Mouse (Mus musculus) liver, embryonic 16.5 days (tissue): ENCODE data around the gene Dnah14. TPM values are rescaled to one million over a fixed set of nuclear protein-coding genes. Genes with fewer than 3 reads are reported as not detected.

Experiments
- ATAC-seq: fragments of 200-750 bp; cut with Nextera tagmentation; 2 replicates; pipeline ENCODE4 v1.8.0; 2017; ENCODE audit warnings: low read depth, mild to moderate bottlenecking, moderate number of reproducible peaks, moderate library complexity
- H3K27ac ChIP-seq: fragments of 300-500 bp; sonication (generic); 2 replicates; pipeline ENCODE4 v1.5.1; 2014; ENCODE audit warnings: mild to moderate bottlenecking, low read length
- H3K27me3 ChIP-seq: fragments of 300-500 bp; sonication (generic); 2 replicates; pipeline ENCODE4 v1.6.1; 2014; ENCODE audit warnings: low read depth, low read length, mixed read lengths; ENCODE audit not compliant: control insufficient read depth, insufficient read depth
- H3K36me3 ChIP-seq: fragments of 300-500 bp; sonication (generic); 2 replicates; pipeline ENCODE4 v1.6.1; 2014; ENCODE audit warnings: mild to moderate bottlenecking; ENCODE audit not compliant: control insufficient read depth, insufficient read depth
- H3K4me1 ChIP-seq: fragments of 300-500 bp; sonication (generic); 2 replicates; pipeline ENCODE4 v1.6.1; 2014; ENCODE audit warnings: low read depth, low read length, mixed read lengths; ENCODE audit not compliant: control insufficient read depth
- H3K4me2 ChIP-seq: fragments of 300-500 bp; sonication (generic); 2 replicates; pipeline ENCODE4 v1.6.1; 2014; ENCODE audit warnings: low read depth, low read length, mixed read lengths
- H3K4me3 ChIP-seq: fragments of 300-500 bp; sonication (generic); 2 replicates; pipeline ENCODE4 v1.5.1; 2014; ENCODE audit warnings: low read depth, mild to moderate bottlenecking, low read length
- H3K9ac ChIP-seq: fragments of 300-500 bp; sonication (generic); 2 replicates; pipeline ENCODE4 v1.6.1; 2014; ENCODE audit warnings: low read depth, low read length
- H3K9me3 ChIP-seq: fragments of 300-500 bp; sonication (generic); replicated peaks from 2 replicates; pipeline ENCODE4 v1.6.1; 2016; ENCODE audit warnings: low read length; ENCODE audit not compliant: control insufficient read depth
- WGBS: fragments of 180-500 bp; shearing (Covaris S2); extraction: QIAGEN DNeasy Blood & Tissue Kit; methylation state at CpG from one replicate; pipeline ENCODE4 v1.1.7; 2014; ENCODE audit not compliant: insufficient replicate concordance; 5-methylcytosine and 5-hydroxymethylcytosine counted together
- polyA plus RNA-seq: library from polyadenylated mRNA; unstranded; fragments of >200 nt; fragmentation: Nextera tagmentation; extraction: Ambion mirVana; gene quantifications from 2 replicates; pipeline ENCODE4 v1.2.1, GENCODE M21; 2015

The Dnah14 gene
- polyA plus RNA-seq, result 2.3 and 2.5 TPM in 2 replicates

DNA sequence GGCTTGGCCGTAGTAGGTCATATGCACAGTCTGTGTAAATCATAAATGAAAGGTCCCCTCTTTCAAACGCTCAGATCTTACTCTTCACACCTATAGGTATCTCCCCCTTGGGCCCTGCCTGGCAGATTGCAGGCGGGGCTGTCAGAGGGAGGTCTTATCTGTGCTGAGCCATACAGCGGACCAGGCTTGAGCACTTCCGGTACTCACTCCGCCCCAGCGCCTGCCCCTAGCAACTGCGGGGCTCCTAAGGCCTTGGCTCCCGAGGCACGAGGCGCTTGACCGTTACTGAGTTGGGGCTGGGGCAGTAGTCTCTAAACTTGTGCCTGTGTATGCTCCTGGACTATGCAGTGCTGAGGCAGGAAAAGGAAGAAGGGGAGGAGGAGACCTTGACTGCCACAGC, at the start of gene Dnah14:
TSS of gene Dnah14 (plus strand) at position 238 of the 400 bp plus-strand sequence.
- Histone ChIP-seq H3K4me3 (no peak within 1 kb of the TSS), H3K9ac (no peak within 1 kb of the TSS), H3K27me3 (no peaks in the 10 kb centered on the region), H3K4me1 (no peaks in the 10 kb centered on the region), H3K27ac (no peak within 1 kb of the TSS), H3K9me3 (no peaks in the 10 kb centered on the region), H3K36me3 (no peaks in the 10 kb centered on the region), H3K4me2 (no peak within 1 kb of the TSS)
- WGBS, result 38% methylated on average over 12 of the region's 12 CpGs
- 0 out of 2 replicates have a peak, but pooled peaks have one; percentile 13 for ATAC-seq

GRCm38 (mm10) chr1:181529368-181529767, 47.0 kb upstream of the Dnah14 start:
- Histone ChIP-seq H3K27ac (no peak overlapping the region), H3K9ac (no peak overlapping the region), H3K27me3 (no peaks in the 10 kb centered on the region), H3K9me3 (no peaks in the 10 kb centered on the region), H3K4me3 (no peak overlapping the region), H3K36me3 (no peaks in the 10 kb centered on the region), H3K4me1 (no peaks in the 10 kb centered on the region), H3K4me2 (no peak overlapping the region)
- WGBS, result 61% methylated on average over 4 of the region's 4 CpGs
- no peak for ATAC-seq

GRCm38 (mm10) chr1:181535165-181535873, 41.0 kb upstream of the Dnah14 start:
- H3K27ac ChIP-seq, result no peak overlapping the region

GRCm38 (mm10) chr1:181537627-181538525, 38.5 kb upstream of the Dnah14 start:
- no peak overlapping the region for H3K27ac ChIP-seq
- no peaks in the 10 kb centered on the region for H3K36me3 ChIP-seq
- H3K4me3 ChIP-seq, result no peak overlapping the region
- H3K9ac ChIP-seq, result no peak overlapping the region
- H3K27me3 ChIP-seq, result no peaks in the 10 kb centered on the region
- H3K9me3 ChIP-seq, result no peaks in the 10 kb centered on the region
- no peak overlapping the region for H3K4me2 ChIP-seq
- ATAC-seq, result no peak
- WGBS, result 77% methylated on average over 9 of the region's 9 CpGs
- H3K4me1 ChIP-seq, result no peaks in the 10 kb centered on the region

More at GRCm38 (mm10) chr1:181535165-181535873, 41.0 kb upstream of the Dnah14 start:
- Histone ChIP-seq H3K36me3 (no peaks in the 10 kb centered on the region), H3K4me3 (no peak overlapping the region), H3K4me1 (no peaks in the 10 kb centered on the region), H3K9ac (no peak overlapping the region), H3K9me3 (no peaks in the 10 kb centered on the region), H3K4me2 (no peak overlapping the region), H3K27me3 (no peaks in the 10 kb centered on the region)
- 46% methylated on average over 10 of the region's 10 CpGs for WGBS
- ATAC-seq, result no peak

GRCm38 (mm10) chr1:181539846-181540769, 36.3 kb upstream of the Dnah14 start:
- no peaks in the 10 kb centered on the region for H3K27me3 ChIP-seq
- no peak overlapping the region for H3K4me3 ChIP-seq
- H3K4me1 ChIP-seq, result no peaks in the 10 kb centered on the region
- H3K4me2 ChIP-seq, result no peak overlapping the region
- ATAC-seq, result no peak
- no peak overlapping the region for H3K9ac ChIP-seq
- no peaks in the 10 kb centered on the region for H3K36me3 ChIP-seq
- H3K9me3 ChIP-seq, result no peaks in the 10 kb centered on the region
- no peak overlapping the region for H3K27ac ChIP-seq
- 37% methylated on average over 22 of the region's 22 CpGs for WGBS

DNA sequence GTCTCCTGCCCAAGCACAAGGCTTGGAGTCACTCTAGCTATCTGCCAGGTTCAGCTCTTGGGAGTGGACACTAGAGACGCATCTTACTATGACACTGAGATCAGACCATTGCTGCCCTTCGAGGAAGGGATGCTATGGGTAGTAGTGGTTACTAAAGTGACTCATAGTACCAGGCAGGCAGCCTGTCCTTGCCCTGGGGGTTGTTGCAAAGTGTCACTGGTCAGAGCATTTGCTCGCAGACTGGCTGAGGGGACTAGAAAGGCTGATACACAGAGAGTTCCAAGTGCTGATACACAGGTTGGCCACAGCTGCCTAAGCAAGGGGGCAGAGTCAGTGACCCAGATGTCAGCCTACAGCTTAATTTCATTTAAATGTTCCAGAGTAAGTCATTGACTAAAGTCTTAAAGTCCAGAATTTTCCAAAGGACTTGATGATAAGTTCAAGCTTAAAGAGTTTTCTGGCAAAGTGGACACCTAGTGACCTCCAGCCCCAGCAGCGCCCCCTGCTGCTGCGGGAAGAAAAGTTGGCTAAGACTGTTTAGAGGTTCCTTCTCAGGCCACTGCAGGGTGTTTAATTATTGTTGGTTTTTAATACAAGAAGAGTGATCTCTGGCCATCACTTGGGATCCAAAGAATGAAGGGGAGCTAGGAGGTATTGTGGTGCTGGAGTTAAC, 32.5 kb upstream of the Dnah14 start:
- no peaks in the 10 kb centered on the region for H3K36me3 ChIP-seq
- no peaks in the 10 kb centered on the region for H3K27me3 ChIP-seq
- H3K27ac ChIP-seq, result no peak overlapping the region
- H3K9me3 ChIP-seq, result no peaks in the 10 kb centered on the region
- WGBS, result 53% methylated on average over 5 of the region's 5 CpGs
- H3K4me3 ChIP-seq, result no peak overlapping the region
- H3K4me1 ChIP-seq, result no peaks in the 10 kb centered on the region
- H3K4me2 ChIP-seq, result no peak overlapping the region
- ATAC-seq, result no peak
- H3K9ac ChIP-seq, result no peak overlapping the region

DNA sequence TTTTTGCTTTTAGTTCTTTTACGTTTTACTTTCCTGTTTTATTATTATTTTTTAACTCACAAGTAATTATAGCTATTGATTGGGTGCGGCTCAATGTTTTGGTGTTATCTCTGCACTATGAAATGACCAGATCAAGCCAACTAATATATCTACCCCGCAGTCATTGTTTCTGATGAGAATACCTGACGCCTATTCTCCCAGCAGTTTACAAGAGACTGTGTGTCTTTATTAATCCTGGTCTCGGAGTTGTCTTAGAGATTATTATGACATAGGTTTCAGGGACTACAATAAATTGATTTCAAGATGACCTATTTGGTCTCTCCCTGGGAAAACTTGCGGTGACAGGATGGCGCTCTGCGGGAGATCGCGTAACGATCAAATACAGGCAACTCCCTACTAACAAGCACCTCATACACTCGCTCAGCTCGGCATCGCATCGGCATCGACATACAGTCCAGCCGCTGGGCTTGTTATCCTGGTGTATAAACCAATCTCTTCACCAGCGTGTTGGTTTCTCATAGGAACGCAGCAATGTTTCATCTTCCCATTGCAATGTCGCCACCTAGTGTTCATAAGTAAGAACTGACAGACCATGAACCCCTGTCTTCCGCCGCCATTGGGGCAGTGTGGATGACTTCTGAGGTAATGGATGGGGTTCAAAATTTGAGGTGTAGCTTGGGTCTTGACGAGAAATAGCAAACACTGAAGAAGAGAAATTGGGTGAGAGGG, 31.2 kb upstream of the Dnah14 start:
- no peak overlapping the region for H3K4me2 ChIP-seq

GRCm38 (mm10) chr1:181549987-181550386, 26.4 kb upstream of the Dnah14 start:
- no peak for ATAC-seq
- no peaks in the 10 kb centered on the region for H3K27me3 ChIP-seq
- 72% methylated on average over 8 of the region's 8 CpGs for WGBS
- H3K9me3 ChIP-seq, result no peaks in the 10 kb centered on the region
- no peak overlapping the region for H3K9ac ChIP-seq
- H3K4me3 ChIP-seq, result no peak overlapping the region
- no peak overlapping the region for H3K27ac ChIP-seq
- no peaks in the 10 kb centered on the region for H3K36me3 ChIP-seq
- no peak overlapping the region for H3K4me2 ChIP-seq
- H3K4me1 ChIP-seq, result no peaks in the 10 kb centered on the region

More for the DNA sequence above, 31.2 kb upstream of the Dnah14 start:
- H3K9me3 ChIP-seq, result no peaks in the 10 kb centered on the region
- H3K27me3 ChIP-seq, result no peaks in the 10 kb centered on the region
- 24% methylated on average over 23 of the region's 23 CpGs for WGBS
- no peaks in the 10 kb centered on the region for H3K4me1 ChIP-seq
- H3K27ac ChIP-seq, result no peak overlapping the region
- no peak overlapping the region for H3K4me3 ChIP-seq
- no peaks in the 10 kb centered on the region for H3K36me3 ChIP-seq
- no peak for ATAC-seq
- H3K9ac ChIP-seq, result no peak overlapping the region
